16 mouse cellular contexts compared by ENCODE assay signal in the genomic region with DNA sequence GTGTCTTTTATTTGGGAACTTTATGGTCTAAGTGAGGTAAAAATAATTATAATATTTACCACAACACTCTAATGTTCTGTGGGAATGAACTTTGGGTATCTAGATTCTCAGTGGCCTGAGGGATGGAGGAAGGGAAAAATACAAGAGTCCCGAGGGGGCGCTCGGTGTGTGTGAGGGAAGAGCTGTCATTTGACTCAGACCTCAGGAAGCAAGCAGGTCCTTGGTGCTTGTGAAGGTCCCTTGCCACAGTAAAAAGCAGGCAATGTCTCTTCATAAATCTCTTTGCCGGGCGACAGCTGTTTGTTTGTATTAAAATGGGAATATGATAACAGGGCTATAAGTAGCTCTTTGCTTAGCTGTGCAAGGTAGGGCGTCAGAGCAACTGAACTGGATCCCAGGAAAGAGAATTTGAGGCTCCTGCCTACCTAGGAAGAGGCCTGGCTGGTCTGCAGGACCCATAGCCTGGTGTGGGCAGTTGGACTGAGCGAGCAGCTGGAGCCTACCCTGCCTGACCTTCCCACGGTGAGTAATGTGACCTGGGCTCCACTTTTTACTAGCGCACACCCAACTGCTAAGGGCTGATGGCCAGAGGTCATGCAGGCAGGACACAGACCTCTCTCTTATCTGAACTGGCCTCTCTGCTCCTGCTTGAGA. TPM values are rescaled to one million over a fixed set of nuclear protein-coding genes. Genes with fewer than 3 reads are reported as not detected.
DNase-seq lines count a peak whose midpoint lies in the region; ATAC-seq and TF ChIP-seq lines count a peak whose summit lies in the region.
"Had no signal": no experiment of that assay in that cellular context is flagged by ENCODE, and none has a peak within 500 bp of the region (broad histone marks: within the 10 kb centered on the region; RNA-seq: fewer than 3 reads in every experiment).

No protein-coding gene starts in this region.

- no peak overlapping the region for H3K9ac ChIP-seq in heart, embryonic 11.5 days (ENCODE audit: low read depth, low read length)
- H3K9ac ChIP-seq in intestine, postnatal 0 days (ENCODE audit: low read depth, low read length), result no peak overlapping the region
- H3K9ac ChIP-seq: hindbrain, embryonic 14.5 days; midbrain, embryonic 15.5 days; neural tube, embryonic 13.5 days had no signal

- H3K9me3 ChIP-seq in heart, embryonic 11.5 days (replicated peaks; ENCODE audit: control insufficient read depth, low read length), result no peaks in the 10 kb centered on the region
- H3K9me3 ChIP-seq in heart, embryonic 10.5 days, result no peaks in the 10 kb centered on the region
- no peaks in the 10 kb centered on the region for H3K9me3 ChIP-seq in intestine, postnatal 0 days (ENCODE audit: control insufficient read depth)
- H3K9me3 ChIP-seq in forebrain, embryonic 10.5 days, result no peaks in the 10 kb centered on the region
- H3K9me3 ChIP-seq: midbrain, embryonic 15.5 days; neural tube, embryonic 13.5 days had no signal

- H3K27me3 ChIP-seq in heart, embryonic 11.5 days (ENCODE audit: control insufficient read depth, insufficient read depth, low read length), result no peaks in the 10 kb centered on the region
- no peaks in the 10 kb centered on the region for H3K27me3 ChIP-seq in heart, embryonic 10.5 days (ENCODE audit: insufficient read depth, poor library complexity, severe bottlenecking)
- no peaks in the 10 kb centered on the region for H3K27me3 ChIP-seq in intestine, postnatal 0 days (replicated peaks; ENCODE audit: control insufficient read depth, insufficient read depth, low read length)
- 0 out of 2 replicates have a peak, but pooled peaks cover 3% of the 10 kb centered on the region for H3K27me3 ChIP-seq in forebrain, embryonic 10.5 days (ENCODE audit: poor library complexity, severe bottlenecking)
- H3K27me3 ChIP-seq: midbrain, embryonic 15.5 days; neural tube, embryonic 13.5 days had no signal

- no peak for TF ChIP-seq CTCF in intestine, postnatal 0 days (IDR thresholded peaks at IDR 0.05; ENCODE audit: low read depth)

- no peak overlapping the region for H3K4me2 ChIP-seq in heart, embryonic 11.5 days
- H3K4me2 ChIP-seq in intestine, postnatal 0 days (replicated peaks; ENCODE audit: low read depth), result no peak overlapping the region
- H3K4me2 ChIP-seq: hindbrain, embryonic 14.5 days; midbrain, embryonic 15.5 days; neural tube, embryonic 13.5 days had no signal

- H3K36me3 ChIP-seq in heart, embryonic 11.5 days (ENCODE audit: control insufficient read depth, insufficient read depth, low read length), result no peaks in the 10 kb centered on the region
- no peaks in the 10 kb centered on the region for H3K36me3 ChIP-seq in heart, embryonic 10.5 days
- no peaks in the 10 kb centered on the region for H3K36me3 ChIP-seq in intestine, postnatal 0 days (ENCODE audit: control insufficient read depth, insufficient read depth)
- no peaks in the 10 kb centered on the region for H3K36me3 ChIP-seq in forebrain, embryonic 10.5 days (replicated peaks)
- H3K36me3 ChIP-seq: midbrain, embryonic 15.5 days; neural tube, embryonic 13.5 days had no signal

- WGBS in heart, embryonic 11.5 days (ENCODE audit: insufficient replicate concordance), result 41% methylated on average over 9 of the region's 9 CpGs
- WGBS in heart, embryonic 10.5 days, result 43% methylated on average over 9 of the region's 9 CpGs
- WGBS in intestine, postnatal 0 days, result 29% methylated on average over 9 of the region's 9 CpGs
- 84% methylated on average over 9 of the region's 9 CpGs for WGBS in forebrain, embryonic 10.5 days

- no peak overlapping the region for H3K27ac ChIP-seq in heart, embryonic 11.5 days (ENCODE audit: low read depth, low read length)
- H3K27ac ChIP-seq in heart, embryonic 10.5 days, result peak overlapping the region; percentile 56; the same call in 1 of the 2 replicates
- peak overlapping the region; percentile 60 for H3K27ac ChIP-seq in intestine, postnatal 0 days (ENCODE audit: low read depth, low read length)
- no peak overlapping the region for H3K27ac ChIP-seq in forebrain, embryonic 10.5 days
- H3K27ac ChIP-seq: hindbrain, embryonic 14.5 days; midbrain, embryonic 15.5 days; neural tube, embryonic 13.5 days had no signal

- no peak for ATAC-seq in heart, embryonic 11.5 days (replicated peaks; ENCODE audit: insufficient number of reproducible peaks, low FRiP score, low TSS enrichment)
- peak; percentile 40 for ATAC-seq in intestine, postnatal 0 days
- ATAC-seq: activated CD4-positive, CD25-positive, alpha-beta regulatory T cell, adult 4 months; lung, postnatal 0 days; midbrain, embryonic 15.5 days had no signal

- peak; percentile 48 to 65 for DNase-seq in heart, adult 18-20 months
- DNase-seq in heart, embryonic 10.5 days (ENCODE audit: low spot score), result no peak
- peak; percentile 92 for DNase-seq in skeletal muscle tissue, adult 2 months (ENCODE audit: low read depth, low spot score)
- no peak for DNase-seq in urinary bladder, adult 2 months (ENCODE audit: low spot score)
- DNase-seq in forebrain, embryonic 10.5 days (ENCODE audit: extremely low spot score, low spot score), result no peak
- no peak for DNase-seq in layer of hippocampus, adult 18-20 months (ENCODE audit: low spot score in 2 of 2)
- DNase-seq: cerebellum, postnatal 36 days; kidney, postnatal 14 days; right cerebral cortex, adult 18-20 months had no signal

- H3K4me3 ChIP-seq in heart, embryonic 11.5 days (ENCODE audit: low read depth, low read length), result no peak overlapping the region
- no peak overlapping the region for H3K4me3 ChIP-seq in heart, embryonic 10.5 days
- H3K4me3 ChIP-seq in intestine, postnatal 0 days (ENCODE audit: low read depth, low read length), result no peak overlapping the region
- no peak overlapping the region for H3K4me3 ChIP-seq in forebrain, embryonic 10.5 days
- H3K4me3 ChIP-seq: midbrain, embryonic 15.5 days; neural tube, embryonic 13.5 days had no signal

- peaks cover 5% of the 10 kb centered on the region for H3K4me1 ChIP-seq in heart, embryonic 11.5 days (ENCODE audit: control insufficient read depth, insufficient read depth, low read length)
- peaks cover 11% of the 10 kb centered on the region for H3K4me1 ChIP-seq in heart, embryonic 10.5 days
- no peaks in the 10 kb centered on the region for H3K4me1 ChIP-seq in intestine, postnatal 0 days (replicated peaks; ENCODE audit: control insufficient read depth, insufficient read depth, low read length)
- peaks cover 22% of the 10 kb centered on the region for H3K4me1 ChIP-seq in forebrain, embryonic 10.5 days
- H3K4me1 ChIP-seq: midbrain, embryonic 15.5 days had no signal

RNA-seq across cellular contexts. Expression of a gene that starts 4.0 kb away (rescaled TPM):
- total RNA-seq in heart, adult 18-20 months (2021), result 10 to 100 TPM; 39.3 to 44.3 TPM
- 137 and 146 TPM in 2 replicates for polyA plus RNA-seq in heart, embryonic 11.5 days (2014; fragmentation: Nextera tagmentation; extraction: Ambion mirVana)
- 131 and 152 TPM in 2 replicates for polyA plus RNA-seq in heart, embryonic 10.5 days (2016; fragmentation: Nextera tagmentation; extraction: Ambion mirVana)
- polyA plus RNA-seq in intestine, postnatal 0 days (2015; fragmentation: Nextera tagmentation; extraction: Ambion mirVana), result 100 and 101 TPM in 2 replicates
- 61.5 and 65.4 TPM in 2 replicates for polyA plus RNA-seq in urinary bladder, adult 2 months (2012; rRNA removed)
- 197 and 203 TPM in 2 replicates for polyA plus RNA-seq in forebrain, embryonic 10.5 days (2016; fragmentation: Nextera tagmentation; extraction: Ambion mirVana)
- total RNA-seq in layer of hippocampus, adult 18-20 months (2021), result 10 to 100 TPM; 40.7 to 44.1 TPM

RNA-seq across cellular contexts. Expression of a gene that starts 8.3 kb away (rescaled TPM):
- 100 to 1,000 TPM; 317 to 395 TPM for total RNA-seq in heart, adult 18-20 months (2021)
- 42.2 and 48.9 TPM in 2 replicates for polyA plus RNA-seq in heart, embryonic 11.5 days (2014; fragmentation: Nextera tagmentation; extraction: Ambion mirVana)
- 44.8 and 50.8 TPM in 2 replicates for polyA plus RNA-seq in heart, embryonic 10.5 days (2016; fragmentation: Nextera tagmentation; extraction: Ambion mirVana)
- 27.7 TPM in 2 replicates for polyA plus RNA-seq in intestine, postnatal 0 days (2015; fragmentation: Nextera tagmentation; extraction: Ambion mirVana)
- 67.5 and 88.1 TPM in 2 replicates for polyA plus RNA-seq in urinary bladder, adult 2 months (2012; rRNA removed)
- polyA plus RNA-seq in forebrain, embryonic 10.5 days (2016; fragmentation: Nextera tagmentation; extraction: Ambion mirVana), result 38.2 and 40.3 TPM in 2 replicates
- total RNA-seq in layer of hippocampus, adult 18-20 months (2021), result 10 to 100 TPM; 73.8 to 77.5 TPM

RNA-seq across cellular contexts. Expression of a gene that starts 48.7 kb away (rescaled TPM):
- 10 to 100 TPM; 37.6 to 38.3 TPM for total RNA-seq in heart, adult 18-20 months (2021)
- polyA plus RNA-seq in heart, embryonic 11.5 days (2014; fragmentation: Nextera tagmentation; extraction: Ambion mirVana), result 55.5 and 67.1 TPM in 2 replicates
- 59.2 and 62.6 TPM in 2 replicates for polyA plus RNA-seq in heart, embryonic 10.5 days (2016; fragmentation: Nextera tagmentation; extraction: Ambion mirVana)
- 59.4 and 60.8 TPM in 2 replicates for polyA plus RNA-seq in intestine, postnatal 0 days (2015; fragmentation: Nextera tagmentation; extraction: Ambion mirVana)
- polyA plus RNA-seq in urinary bladder, adult 2 months (2012; rRNA removed), result 15.6 and 24.0 TPM in 2 replicates
- polyA plus RNA-seq in forebrain, embryonic 10.5 days (2016; fragmentation: Nextera tagmentation; extraction: Ambion mirVana), result 52.4 and 53.3 TPM in 2 replicates
- 10 to 100 TPM; 69.7 to 71.3 TPM for total RNA-seq in layer of hippocampus, adult 18-20 months (2021)

Comparison
In these comparisons a context has a peak if more than half of its experiments do, and no peak if none do; other contexts are left out.
1. DNase-seq: peak in heart, adult 18-20 months (2 of 2) and skeletal muscle tissue, adult 2 months (single experiment); none in heart, embryonic 10.5 days (single experiment), urinary bladder, adult 2 months (single experiment), forebrain, embryonic 10.5 days (single experiment) and layer of hippocampus, adult 18-20 months (0 of 2).
2. H3K27ac ChIP-seq: peak in heart, embryonic 10.5 days (single experiment) and intestine, postnatal 0 days (single experiment); none in heart, embryonic 11.5 days (single experiment) and forebrain, embryonic 10.5 days (single experiment).